Mouse (Mus musculus) embryonic fibroblast, embryonic 13.5 days (primary cell): ENCODE data around the gene Serpinb7.

Experiments
- CTCF ChIP-seq: IDR thresholded peaks from 2 replicates; pipeline ENCODE4 v1.5.1; 2011; ENCODE audit warnings: mild to moderate bottlenecking, control low read depth, low read length, moderate library complexity, borderline replicate concordance; ENCODE audit not compliant: insufficient read depth
- POLR2A ChIP-seq: IDR thresholded peaks from 2 replicates; pipeline ENCODE4 v1.6.1; 2011; ENCODE audit warnings: low read depth, mild to moderate bottlenecking, control low read depth, low read length, moderate library complexity

DNA sequence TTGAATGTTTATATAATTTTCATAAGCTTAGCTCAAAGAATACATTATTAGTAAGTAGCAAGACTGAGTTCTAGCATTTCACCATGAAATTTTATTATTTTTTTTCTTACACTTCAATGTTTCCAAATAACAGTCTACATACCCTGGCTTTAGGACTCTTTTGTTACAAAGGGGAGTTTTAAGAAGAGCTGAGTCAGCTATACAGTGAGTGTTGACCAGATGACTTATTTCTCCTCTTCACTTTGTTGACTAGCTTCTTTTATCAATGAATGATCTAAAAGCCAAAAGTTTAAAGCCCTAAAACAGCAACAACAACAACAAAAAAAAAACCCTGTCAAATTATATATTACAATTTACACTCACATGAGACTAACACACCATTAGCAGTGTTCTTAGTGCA lies 31.8 kb downstream of the Serpinb7 start:
- TF ChIP-seq CTCF (no peak), POLR2A (no peak)
